Mouse (Mus musculus) spleen, adult 2 months (tissue): ENCODE measurements at regions not wholly inside any gene's neighbourhood (a gene's known extent, or its start where the extent isn't known, plus 50 kb on each side); places are given as distances from the start of the nearest gene placed in this dataset.

Experiments
- CTCF ChIP-seq: fragments of 200-500 bp; IDR thresholded peaks from 2 replicates; pipeline ENCODE4 v1.5.1; 2011; ENCODE audit warnings: mild to moderate bottlenecking, inconsistent platforms; ENCODE audit not compliant: insufficient read depth, insufficient read length, insufficient replicate concordance; ENCODE audit errors: extremely low read depth
- POLR2A ChIP-seq: fragments of 200-500 bp; IDR thresholded peaks from 2 replicates; pipeline ENCODE4 v1.6.1; 2011; ENCODE audit warnings: low read depth, low read length, inconsistent platforms

DNA sequence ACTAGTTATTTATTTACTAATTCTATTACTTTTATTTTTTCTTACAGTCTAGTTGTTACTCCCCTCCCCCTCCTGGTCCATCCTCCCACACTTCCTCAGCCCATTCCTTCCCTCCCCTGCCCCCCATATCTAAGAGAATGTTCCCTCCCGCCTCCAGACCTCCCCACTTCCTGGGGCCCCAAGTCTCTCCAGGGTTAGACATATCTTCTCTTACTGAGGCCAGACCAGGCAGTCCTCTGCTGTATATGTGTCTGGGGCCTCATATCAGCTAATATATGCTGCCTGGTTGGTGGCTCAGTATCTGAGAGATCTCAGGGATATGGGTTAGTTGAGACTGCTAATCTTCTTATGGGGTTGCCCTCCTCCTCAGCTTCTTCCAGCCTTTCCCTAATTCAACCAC is 84.8 kb downstream of the Slc30a10 start:
- TF ChIP-seq CTCF (no peak), POLR2A (no peak)
